Mouse (Mus musculus) thymus, postnatal 0 days (tissue): ENCODE data around the gene Arid3b. TPM values are rescaled to one million over a fixed set of nuclear protein-coding genes. Genes with fewer than 3 reads are reported as not detected.
A peak's percentile ranks its signal among the peaks of the same experiment; 100 is the strongest.

ENCODE experiments used
- DNase-seq: peaks from one replicate; pipeline ENCODE4 v3.0.0-alpha.2; 2015; ENCODE audit warnings: low spot score
- polyA plus RNA-seq: library from polyadenylated mRNA; unstranded; fragments of >200 nt; fragmentation: Nextera tagmentation; extraction: Ambion mirVana; gene quantifications from 2 replicates; pipeline ENCODE4 v1.2.1, GENCODE M21; 2015

Arid3b gene
- polyA plus RNA-seq, 1 experiment from 2014 or later: 26.2 TPM

GRCm38 (mm10) chr9:57829812-57830557 lies 6.6 kb downstream of the Arid3b start:
- DNase-seq: no peak

- DNase-seq: no peak
Measured at GRCm38 (mm10) chr9:57823397-57823796, 13.2 kb downstream of the Arid3b start.

DNA sequence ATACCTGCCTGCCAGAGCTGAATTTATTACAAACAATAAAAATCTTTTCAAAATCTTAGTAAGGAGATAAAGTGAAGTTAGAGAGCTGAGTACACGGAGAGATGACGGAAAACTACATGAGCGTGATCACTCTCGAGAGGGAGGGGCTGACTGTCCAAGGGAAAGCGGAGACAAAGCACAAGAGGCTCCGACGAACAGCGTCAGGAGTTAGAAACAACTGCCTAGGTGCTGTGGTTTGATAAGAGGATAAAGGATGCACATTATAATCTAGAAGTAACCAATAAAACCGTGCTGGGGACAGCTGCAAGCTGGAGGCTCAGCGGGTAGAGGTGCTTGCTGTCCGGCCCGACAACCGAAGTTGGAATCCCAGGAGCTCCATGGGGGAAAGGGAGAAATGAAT lies 13.8 kb downstream of the Arid3b start:
- DNase-seq: no peak

GRCm38 (mm10) chr9:57820186-57821080 lies 16.2 kb downstream of the Arid3b start:
- DNase-seq: no peak

DNA sequence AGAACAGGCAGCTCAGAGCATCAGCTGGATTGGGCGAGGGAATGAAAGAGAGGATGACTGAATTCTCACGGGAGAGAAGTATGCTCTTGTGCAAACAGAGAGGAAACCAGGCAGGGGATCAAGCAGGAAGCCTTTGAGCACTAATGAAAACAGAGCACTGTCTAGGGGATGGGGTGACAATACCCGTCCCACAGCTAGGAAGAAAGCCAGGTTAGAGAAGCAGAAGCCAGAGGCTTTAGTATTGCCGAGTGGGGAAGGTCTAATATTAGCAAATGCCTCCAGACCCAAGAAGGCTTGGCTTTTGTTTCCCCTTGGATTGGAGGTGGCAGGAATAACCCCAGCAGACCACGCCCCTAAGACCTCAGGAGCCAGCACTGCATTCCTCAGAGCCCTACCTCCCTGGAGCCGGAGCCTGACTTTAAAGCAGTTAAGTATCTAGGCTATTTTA lies 19.3 kb downstream of the Arid3b start:
- DNase-seq: no peak

DNA sequence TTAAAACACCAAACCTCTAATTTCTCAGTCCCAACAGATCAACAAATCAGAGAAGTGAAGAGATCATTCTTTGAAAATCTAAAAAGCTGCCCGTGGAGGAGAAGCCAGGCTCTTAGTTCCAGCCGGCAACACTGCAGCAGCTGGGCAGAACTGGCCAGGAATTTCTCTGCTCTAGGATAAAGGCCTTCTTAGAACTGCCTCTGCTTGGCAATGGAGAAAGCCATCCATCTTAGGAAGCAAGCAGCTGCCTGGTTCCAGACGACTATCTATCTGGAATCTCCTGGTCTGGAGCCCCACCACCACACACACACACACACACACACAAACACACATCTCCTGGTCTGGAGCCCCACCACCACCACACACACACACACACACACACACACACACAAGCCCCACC lies 21.7 kb downstream of the Arid3b start:
- no peak for DNase-seq

DNA sequence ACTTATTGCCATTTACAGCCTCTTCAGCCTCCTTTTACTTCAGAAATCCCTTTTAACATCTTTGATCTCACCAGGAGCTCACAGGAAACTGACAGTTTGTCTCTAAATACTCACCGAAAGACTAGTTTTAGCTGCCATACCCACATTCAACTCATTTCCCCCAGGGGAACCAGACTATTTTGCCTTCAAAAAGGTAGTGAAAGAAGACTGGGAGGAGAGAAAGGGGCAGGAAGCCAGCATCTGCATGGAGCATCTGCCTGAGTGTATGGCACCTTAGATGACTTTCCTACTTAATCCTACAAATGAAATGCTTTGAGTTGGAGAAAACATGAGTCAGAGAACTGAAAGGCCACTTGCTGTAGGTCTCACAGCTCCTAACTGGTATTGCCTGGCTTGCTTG lies 22.6 kb downstream of the Arid3b start:
- peak; percentile 50 for DNase-seq

DNA sequence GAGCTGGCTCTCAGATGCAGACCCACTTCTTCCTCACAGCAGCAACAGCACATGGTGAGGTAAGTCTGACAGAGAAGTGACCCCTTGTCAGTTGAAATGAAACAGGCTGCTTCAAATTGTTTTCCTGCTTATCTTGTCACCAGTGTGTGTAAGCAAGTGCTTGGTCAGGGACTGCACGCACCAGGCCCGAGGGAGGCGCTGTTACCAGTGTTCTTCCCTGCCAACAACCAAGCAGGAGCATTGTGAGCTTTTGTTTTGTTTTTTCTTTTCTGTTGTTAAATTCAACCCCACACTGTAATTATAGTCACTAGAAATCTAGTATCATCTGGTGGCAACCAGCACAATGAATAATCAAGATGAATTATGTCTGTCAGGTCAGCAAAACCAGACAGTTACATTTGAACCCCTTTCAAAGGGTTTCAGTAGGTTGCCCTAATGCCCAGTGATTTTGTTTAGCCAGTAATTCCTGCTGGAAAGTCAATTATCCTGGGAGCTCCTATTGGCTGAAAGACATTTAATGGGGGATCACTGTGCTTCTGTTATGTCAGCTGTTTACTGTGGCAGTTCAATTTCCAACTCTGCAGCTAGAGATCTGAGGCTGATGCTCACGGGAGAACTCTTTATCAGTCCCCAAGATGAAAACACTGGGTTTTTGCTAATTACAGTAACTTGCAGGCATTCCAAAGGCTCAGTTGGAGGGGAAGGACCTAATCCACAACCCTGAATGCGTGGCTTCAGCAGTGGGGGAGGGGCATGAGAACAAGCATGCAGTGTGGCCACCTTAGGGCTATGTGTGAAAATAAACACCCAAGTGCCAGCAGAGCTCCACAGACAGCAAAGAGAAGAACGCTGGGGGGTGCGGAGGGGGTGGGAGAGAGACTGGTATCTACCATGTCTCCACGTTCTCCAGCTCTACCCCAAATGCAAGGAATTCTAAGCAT lies 24.5 kb downstream of the Arid3b start:
- DNase-seq: no peak

- DNase-seq: no peak
Measured at GRCm38 (mm10) chr9:57810691-57811090, 25.9 kb downstream of the Arid3b start.

DNA sequence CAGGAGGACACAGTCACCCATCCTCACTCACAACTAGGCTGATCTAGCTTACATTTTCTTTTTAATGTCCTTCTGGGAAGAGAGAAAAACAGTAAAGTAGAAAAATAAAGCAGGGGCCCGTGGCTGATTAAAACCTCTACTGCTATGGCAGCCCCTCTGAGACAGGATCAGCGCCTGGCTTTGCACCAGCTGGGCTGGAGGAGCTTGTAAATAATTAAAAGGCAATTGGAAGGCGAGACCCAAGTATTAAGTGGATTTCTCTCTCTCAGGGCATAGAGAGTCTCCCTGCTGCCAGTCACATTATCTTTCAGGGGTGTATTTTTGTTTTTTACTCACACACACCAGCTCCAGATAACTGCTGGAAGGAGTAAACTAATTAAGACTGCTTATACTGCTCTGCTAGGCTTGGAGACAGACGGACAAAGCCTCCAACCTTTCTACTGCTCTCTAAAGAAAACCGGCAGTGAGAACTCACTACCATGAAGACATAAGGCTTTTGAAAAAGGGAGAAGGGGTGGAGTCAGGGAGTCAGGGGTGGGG lies 27.8 kb downstream of the Arid3b start:
- DNase-seq: no peak

DNA sequence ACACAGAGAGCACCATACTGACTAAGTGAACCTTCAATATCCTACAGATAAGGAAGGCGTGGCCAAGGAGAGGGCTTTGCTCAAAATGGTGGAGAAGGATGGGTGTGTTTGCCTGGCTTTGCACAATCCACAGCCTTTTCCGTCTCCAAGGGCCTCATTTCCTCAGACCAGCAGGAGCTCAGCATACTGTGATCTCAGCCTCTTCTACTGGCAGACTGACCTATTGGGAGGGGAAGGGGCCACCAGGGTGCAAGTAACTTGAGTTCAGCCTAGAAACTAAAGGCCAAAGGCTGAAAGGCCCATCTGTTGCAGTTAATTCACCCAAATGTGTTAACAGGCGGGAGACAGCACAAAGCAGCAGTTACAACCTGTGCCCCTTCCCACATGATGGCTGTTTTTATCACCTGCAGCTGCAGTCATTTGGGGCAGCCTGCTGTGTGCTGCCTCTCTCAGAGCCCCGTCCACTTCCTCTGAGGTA lies 29.4 kb downstream of the Arid3b start:
- peak; percentile 39 for DNase-seq

DNA sequence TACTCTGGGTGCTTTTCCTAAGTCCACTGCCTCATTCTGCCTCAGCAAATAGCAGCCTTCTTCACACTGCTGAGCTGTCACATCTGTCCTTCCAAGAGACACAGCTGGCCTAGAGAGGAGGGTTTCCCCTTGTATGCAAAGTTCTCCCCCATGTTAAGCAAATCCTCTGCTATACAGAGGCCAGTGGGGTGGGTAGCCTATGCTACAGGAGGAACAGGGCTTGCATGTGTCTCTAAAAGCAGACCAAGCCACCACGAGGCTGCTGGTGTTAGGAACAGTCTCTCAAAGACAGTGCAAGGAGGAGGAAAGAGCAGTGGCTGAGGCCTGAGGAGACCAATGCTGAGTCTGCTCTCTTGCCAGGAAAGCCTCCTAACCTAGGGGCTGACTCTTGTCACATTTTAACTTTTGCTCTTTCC lies 30.5 kb downstream of the Arid3b start:
- no peak for DNase-seq

DNA sequence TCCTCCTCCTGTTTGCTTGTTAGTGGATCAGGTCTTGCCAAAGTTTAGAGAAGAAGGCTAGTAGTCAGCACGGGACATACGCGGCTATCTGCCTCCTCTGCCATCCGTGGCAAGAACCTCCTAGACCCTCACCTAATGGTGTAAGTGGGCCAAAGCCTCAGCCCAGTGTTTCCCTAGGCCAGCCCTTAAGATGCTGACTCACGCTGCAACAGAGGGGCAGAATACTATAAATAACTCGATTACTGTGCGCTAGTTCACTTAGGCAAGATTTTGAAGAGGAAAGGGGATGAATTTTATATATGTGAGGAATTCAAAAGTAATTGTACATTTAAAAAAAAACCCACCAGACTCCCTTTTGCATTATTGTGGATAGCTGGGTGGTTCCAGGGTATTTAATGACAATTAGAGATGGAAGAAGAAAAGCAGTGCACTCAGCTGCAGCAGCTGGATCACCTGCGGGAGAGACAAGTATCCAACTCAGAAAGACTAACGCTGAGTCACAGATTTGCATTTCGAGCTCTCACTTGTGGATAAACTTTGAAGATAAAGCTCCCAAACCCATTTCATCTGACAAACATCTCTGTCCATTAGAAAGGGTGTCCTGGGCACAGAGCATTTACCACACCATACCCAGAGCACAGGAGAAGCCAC lies 31.4 kb downstream of the Arid3b start:
- DNase-seq: no peak

GRCm38 (mm10) chr9:57803839-57804238 lies 32.8 kb downstream of the Arid3b start:
- DNase-seq: no peak

- no peak for DNase-seq
Measured at GRCm38 (mm10) chr9:57803047-57803446, 33.5 kb downstream of the Arid3b start.

DNA sequence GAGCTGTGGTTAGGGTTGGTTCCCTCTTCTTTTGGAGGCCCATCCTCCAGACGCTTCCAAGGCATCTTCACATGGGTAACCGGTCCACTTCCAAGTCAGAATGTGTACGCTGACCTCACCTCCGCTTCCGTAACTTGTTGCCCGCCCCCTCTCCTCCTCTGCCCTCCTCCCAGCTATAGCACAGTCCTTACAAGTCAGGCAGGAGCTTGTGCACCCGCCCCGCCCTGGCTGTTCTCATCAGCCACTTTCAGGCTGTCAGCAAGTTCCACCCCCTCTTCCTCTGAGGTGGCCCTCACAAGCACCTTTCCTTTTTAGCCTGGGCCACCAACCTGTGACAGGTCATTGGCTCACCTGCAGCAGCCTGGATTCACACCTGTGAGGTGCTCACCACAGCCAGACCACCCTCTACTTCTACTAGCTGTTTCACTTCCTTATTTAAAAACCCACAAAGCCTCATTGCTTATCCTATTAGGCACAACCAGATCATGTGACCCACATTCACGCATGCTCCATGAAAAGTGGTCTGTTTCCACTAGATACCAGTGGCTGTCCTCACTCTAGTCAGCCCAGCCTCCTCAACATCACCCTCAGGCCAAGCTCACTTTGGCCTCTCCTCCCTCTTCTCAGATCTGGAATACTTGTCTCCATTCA lies 36.1 kb downstream of the Arid3b start:
- DNase-seq: no peak

DNA sequence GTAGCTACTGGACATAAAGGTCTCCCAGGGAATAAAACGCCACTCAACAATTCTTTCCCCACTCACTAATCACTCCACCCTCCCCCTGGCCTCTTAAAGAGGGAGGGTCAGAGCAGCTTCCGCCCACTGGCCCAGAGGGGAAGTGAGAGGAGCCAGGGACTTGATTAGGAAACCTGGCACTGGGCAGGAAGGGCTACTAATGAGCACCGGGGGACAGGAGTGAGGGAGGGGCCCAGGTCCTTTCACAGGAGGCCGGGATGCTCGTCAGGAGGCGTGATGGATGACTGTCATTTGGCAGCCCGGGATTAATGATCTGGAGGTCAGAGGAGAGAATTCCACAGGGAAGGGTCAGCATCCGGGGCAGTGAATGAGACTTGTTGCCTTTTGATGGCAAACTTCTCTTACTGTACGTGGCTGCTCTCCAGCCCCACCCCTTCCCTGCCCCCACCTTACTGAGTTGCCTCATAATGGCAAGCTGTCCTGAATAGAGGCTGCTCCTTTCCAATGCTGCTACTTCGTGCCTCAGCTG lies 37.8 kb downstream of the Arid3b start:
- no peak for DNase-seq

- no peak for DNase-seq
Measured at GRCm38 (mm10) chr9:57797456-57797855, 39.1 kb downstream of the Arid3b start.

DNA sequence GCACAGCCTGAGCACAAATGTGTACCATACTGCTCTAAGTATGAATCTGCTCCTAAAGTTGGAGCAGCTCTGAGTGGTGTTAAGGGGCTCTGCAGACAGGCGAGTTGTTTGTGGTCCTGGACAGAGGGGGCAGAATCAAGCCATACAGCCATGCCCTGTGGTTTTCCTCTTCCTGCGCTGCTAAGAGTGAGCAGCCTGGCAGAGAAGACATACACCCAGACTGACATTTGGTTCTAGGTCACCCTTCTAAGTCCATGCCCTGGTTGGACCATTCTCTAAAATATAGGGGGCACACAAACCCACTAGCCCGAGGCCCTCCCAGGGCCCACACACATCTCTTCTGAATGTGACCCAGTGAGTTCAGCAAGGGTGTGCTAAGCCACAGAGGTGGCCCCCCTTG lies 46.9 kb downstream of the Arid3b start:
- DNase-seq: no peak

- no peak for DNase-seq
Measured at GRCm38 (mm10) chr9:57782656-57783055, 53.9 kb downstream of the Arid3b start.
